Mouse (Mus musculus): ENCODE measurements around the gene Gsc2.

Gsc2 gene

GRCm38 (mm10) chr16:17927351-17928082 is 12.7 kb upstream of the Gsc2 start:
- peak; percentile 37 to 38 for DNase-seq (ENCODE audit: low spot score in 2 of 2)

GRCm38 (mm10) chr16:17922163-17922538 is 7.3 kb upstream of the Gsc2 start:
- DNase-seq (ENCODE audit: low spot score in 2 of 2) = no peak

GRCm38 (mm10) chr16:17921325-17922162 is 6.7 kb upstream of the Gsc2 start:
- DNase-seq (ENCODE audit: low spot score in 2 of 2) = peak; percentile 93 to 98

- DNase-seq (ENCODE audit: low spot score in 2 of 2) = no peak
These were observed 5.7 kb upstream of the Gsc2 start for GRCm38 (mm10) chr16:17920586-17920985.

GRCm38 (mm10) chr16:17911052-17911595 is 3.7 kb downstream of the Gsc2 start, which contains the start of gene Ess2:
Gene Ess2, minus strand, starts transcription at chr16:17911348.
- DNase-seq (ENCODE audit: low spot score in 2 of 2) = peak; percentile 91 to 97

- no peak for DNase-seq (ENCODE audit: low spot score in 2 of 2)
These were observed 16.4 kb downstream of the Gsc2 start, which contains the start of the genes Dgcr2 and Tssk2 for GRCm38 (mm10) chr16:17898462-17898861. Gene Dgcr2, minus strand, starts transcription at chr16:17898562. Gene Tssk2, plus strand, starts transcription at chr16:17898637.

- no peak for DNase-seq (ENCODE audit: low spot score in 2 of 2)
These were observed 18.8 kb downstream of the Gsc2 start for GRCm38 (mm10) chr16:17896091-17896490.

GRCm38 (mm10) chr16:17893923-17894322 is 20.9 kb downstream of the Gsc2 start, which contains the start of gene Tssk1:
Gene Tssk1, plus strand, starts transcription at chr16:17894223.
- DNase-seq (ENCODE audit: low spot score in 2 of 2) = no peak

GRCm38 (mm10) chr16:17892606-17893005 is 22.3 kb downstream of the Gsc2 start:
- DNase-seq (ENCODE audit: low spot score in 2 of 2) = no peak

- DNase-seq (ENCODE audit: low spot score in 2 of 2) = peak; percentile 97 to 98
These were observed 23.3 kb downstream of the Gsc2 start, which contains the start of gene Gm20518 for GRCm38 (mm10) chr16:17891567-17891959. Gene Gm20518, minus strand, starts transcription at chr16:17891671.

- peak; percentile 36 to 50 for DNase-seq (ENCODE audit: low spot score in 2 of 2)
These were observed 23.8 kb downstream of the Gsc2 start for GRCm38 (mm10) chr16:17890917-17891566.

- no peak for DNase-seq (ENCODE audit: low spot score in 2 of 2)
These were observed 24.5 kb downstream of the Gsc2 start for GRCm38 (mm10) chr16:17890342-17890727.

- DNase-seq (ENCODE audit: low spot score in 2 of 2) = no peak
These were observed 25.0 kb downstream of the Gsc2 start for GRCm38 (mm10) chr16:17889689-17890341.

- DNase-seq (ENCODE audit: low spot score in 2 of 2) = no peak
These were observed 30.7 kb downstream of the Gsc2 start for GRCm38 (mm10) chr16:17884116-17884515.

GRCm38 (mm10) chr16:17882196-17882595 is 32.7 kb downstream of the Gsc2 start:
- DNase-seq (ENCODE audit: low spot score in 2 of 2) = no peak

- peak in 1 of 2 experiments; percentile 38 for DNase-seq (ENCODE audit: low spot score in 2 of 2)
These were observed 35.3 kb downstream of the Gsc2 start for GRCm38 (mm10) chr16:17879571-17879970.

- DNase-seq (ENCODE audit: low spot score in 2 of 2) = no peak
These were observed 38.8 kb downstream of the Gsc2 start for GRCm38 (mm10) chr16:17876096-17876495.

- DNase-seq (ENCODE audit: low spot score in 2 of 2) = no peak
These were observed 39.7 kb downstream of the Gsc2 start for GRCm38 (mm10) chr16:17875174-17875573.

GRCm38 (mm10) chr16:17872995-17873394 is 41.9 kb downstream of the Gsc2 start:
- DNase-seq (ENCODE audit: low spot score in 2 of 2) = no peak

GRCm38 (mm10) chr16:17871248-17871647 is 43.6 kb downstream of the Gsc2 start:
- DNase-seq (ENCODE audit: low spot score in 2 of 2) = no peak

- DNase-seq (ENCODE audit: low spot score in 2 of 2) = no peak
These were observed 49.1 kb downstream of the Gsc2 start for GRCm38 (mm10) chr16:17865770-17866169.

All from frontal cortex, postnatal 36 days (tissue).